Mouse (Mus musculus) lung, embryonic 16.5 days (tissue): ENCODE data around the gene Zfp710. TPM values are rescaled to one million over a fixed set of nuclear protein-coding genes. Genes with fewer than 3 reads are reported as not detected.

Experiments used
- ATAC-seq: fragments of 200-750 bp; cut with Nextera tagmentation; 2 replicates; pipeline ENCODE4 v1.8.0; 2017; ENCODE audit warnings: low read depth, mild to moderate bottlenecking, moderate library complexity
- H3K27ac ChIP-seq: fragments of 300-500 bp; sonication (generic); 2 replicates; pipeline ENCODE4 v1.5.1; 2014; ENCODE audit warnings: mild to moderate bottlenecking, control low read depth, low read length
- H3K27me3 ChIP-seq: fragments of 300-500 bp; sonication (generic); 2 replicates; pipeline ENCODE4 v1.6.1; 2014; ENCODE audit warnings: low read depth, low read length, mixed read lengths; ENCODE audit not compliant: control insufficient read depth, insufficient read depth
- H3K36me3 ChIP-seq: fragments of 300-500 bp; sonication (generic); 2 replicates; pipeline ENCODE4 v1.6.1; 2014; ENCODE audit warnings: low read length; ENCODE audit not compliant: control insufficient read depth, insufficient read depth
- H3K4me1 ChIP-seq: fragments of 300-500 bp; sonication (generic); replicated peaks from 2 replicates; pipeline ENCODE4 v1.6.1; 2014; ENCODE audit warnings: low read length, mixed read lengths; ENCODE audit not compliant: control insufficient read depth, insufficient read depth
- H3K4me2 ChIP-seq: fragments of 300-500 bp; sonication (generic); 2 replicates; pipeline ENCODE4 v1.6.1; 2014; ENCODE audit warnings: low read depth, low read length, control low read depth
- H3K4me3 ChIP-seq: fragments of 300-500 bp; sonication (generic); 2 replicates; pipeline ENCODE4 v1.5.1; 2014; ENCODE audit warnings: mild to moderate bottlenecking, low read length, control low read depth
- H3K9ac ChIP-seq: fragments of 300-500 bp; sonication (generic); 2 replicates; pipeline ENCODE4 v1.6.1; 2014; ENCODE audit warnings: low read length, control low read depth
- H3K9me3 ChIP-seq: fragments of 300-500 bp; sonication (generic); 2 replicates; pipeline ENCODE4 v1.6.1; 2016; ENCODE audit warnings: low read length; ENCODE audit not compliant: control insufficient read depth
- WGBS: fragments of 180-500 bp; shearing (Covaris S2); extraction: QIAGEN DNeasy Blood & Tissue Kit; methylation state at CpG from one replicate; pipeline ENCODE4 v1.1.7; 2014; 5-methylcytosine and 5-hydroxymethylcytosine counted together
- polyA plus RNA-seq: library from polyadenylated mRNA; unstranded; fragments of >200 nt; fragmentation: Nextera tagmentation; extraction: Ambion mirVana; gene quantifications from 2 replicates; pipeline ENCODE4 v1.2.1, GENCODE M21; 2015

Zfp710 gene
- polyA plus RNA-seq, 1 experiment from 2014 or later, result 18.6 TPM

GRCm38 (mm10) chr7:80081586-80082554 is 57.3 kb downstream of the Zfp710 start:
- Histone ChIP-seq H3K4me2 (no peak overlapping the region), H3K9ac (no peak overlapping the region), H3K27ac (no peak overlapping the region), H3K4me3 (no peak overlapping the region), H3K9me3 (no peaks in the 10 kb centered on the region), H3K27me3 (no peaks in the 10 kb centered on the region), H3K4me1 (peaks cover 23% of the 10 kb centered on the region), H3K36me3 (peaks cover 11% of the 10 kb centered on the region)
- ATAC-seq, result no peak
- WGBS, result 86% methylated on average over 42 of the region's 42 CpGs

GRCm38 (mm10) chr7:80084484-80084931 is 59.9 kb downstream of the Zfp710 start:
- ATAC-seq, result no peak
- Histone ChIP-seq H3K4me3 (no peak overlapping the region), H3K27me3 (no peaks in the 10 kb centered on the region), H3K9ac (no peak overlapping the region), H3K9me3 (no peaks in the 10 kb centered on the region), H3K4me1 (no peaks in the 10 kb centered on the region), H3K4me2 (no peak overlapping the region), H3K36me3 (peaks cover 17% of the 10 kb centered on the region), H3K27ac (no peak overlapping the region)
- WGBS, result 52% methylated on average over 7 of the region's 7 CpGs

- ATAC-seq, result peak; percentile 74
- Histone ChIP-seq H3K36me3 (peaks cover 23% of the 10 kb centered on the region), H3K27me3 (no peaks in the 10 kb centered on the region), H3K4me3 (no peak overlapping the region), H3K27ac (0 out of 2 replicates have a peak overlapping the region, but pooled peaks have one; percentile 38), H3K4me1 (no peaks in the 10 kb centered on the region), H3K9ac (no peak overlapping the region), H3K9me3 (no peaks in the 10 kb centered on the region), H3K4me2 (peak overlapping the region; percentile 4; the same call in 1 of the 2 replicates)
- 48% methylated on average over 33 of the region's 33 CpGs for WGBS
These were observed 61.5 kb downstream of the Zfp710 start for GRCm38 (mm10) chr7:80085970-80086715.

- WGBS, result 67% methylated on average over 9 of the region's 9 CpGs
These were observed 63.6 kb downstream of the Zfp710 start for GRCm38 (mm10) chr7:80088191-80088590.

GRCm38 (mm10) chr7:80090191-80091003 is 65.8 kb downstream of the Zfp710 start:
- ATAC-seq, result no peak
- 79% methylated on average over 18 of the region's 18 CpGs for WGBS

More at GRCm38 (mm10) chr7:80088191-80088590, 63.6 kb downstream of the Zfp710 start:
- Histone ChIP-seq H3K4me2 (no peak overlapping the region), H3K4me1 (peaks cover 15% of the 10 kb centered on the region), H3K9me3 (no peaks in the 10 kb centered on the region), H3K36me3 (peaks cover 21% of the 10 kb centered on the region), H3K4me3 (no peak overlapping the region), H3K9ac (no peak overlapping the region), H3K27ac (no peak overlapping the region), H3K27me3 (no peaks in the 10 kb centered on the region)
- ATAC-seq, result no peak

GRCm38 (mm10) chr7:80091004-80091865 is 66.6 kb downstream of the Zfp710 start:
- Histone ChIP-seq H3K27me3 (no peaks in the 10 kb centered on the region), H3K9me3 (no peaks in the 10 kb centered on the region), H3K4me3 (no peak overlapping the region), H3K4me1 (peaks cover 16% of the 10 kb centered on the region), H3K4me2 (no peak overlapping the region), H3K27ac (no peak overlapping the region), H3K36me3 (peaks cover 47% of the 10 kb centered on the region), H3K9ac (no peak overlapping the region)
- ATAC-seq, result no peak
- WGBS, result 57% methylated on average over 13 of the region's 13 CpGs

More at GRCm38 (mm10) chr7:80090191-80091003, 65.8 kb downstream of the Zfp710 start:
- no peak overlapping the region for H3K4me2 ChIP-seq
- H3K36me3 ChIP-seq, result peaks cover 39% of the 10 kb centered on the region
- H3K9me3 ChIP-seq, result no peaks in the 10 kb centered on the region
- no peak overlapping the region for H3K9ac ChIP-seq
- peaks cover 16% of the 10 kb centered on the region for H3K4me1 ChIP-seq
- no peak overlapping the region for H3K27ac ChIP-seq
- H3K4me3 ChIP-seq, result no peak overlapping the region
- H3K27me3 ChIP-seq, result no peaks in the 10 kb centered on the region

- no peak overlapping the region for H3K4me3 ChIP-seq
- no peak overlapping the region for H3K27ac ChIP-seq
- H3K9me3 ChIP-seq, result no peaks in the 10 kb centered on the region
- no peak overlapping the region for H3K4me2 ChIP-seq
- H3K9ac ChIP-seq, result no peak overlapping the region
- peaks cover 52% of the 10 kb centered on the region for H3K36me3 ChIP-seq
- 77% methylated on average over 4 of the region's 4 CpGs for WGBS
- H3K4me1 ChIP-seq, result peaks cover 16% of the 10 kb centered on the region
- peak; percentile 7; the same call in 1 of the 2 replicates for ATAC-seq
- no peaks in the 10 kb centered on the region for H3K27me3 ChIP-seq
These were observed 67.2 kb downstream of the Zfp710 start for GRCm38 (mm10) chr7:80091866-80092210.

GRCm38 (mm10) chr7:80092351-80093046 is 67.9 kb downstream of the Zfp710 start:
- 37% methylated on average over 9 of the region's 9 CpGs for WGBS
- Histone ChIP-seq H3K4me3 (no peak overlapping the region), H3K4me2 (no peak overlapping the region), H3K9ac (no peak overlapping the region), H3K36me3 (peaks cover 51% of the 10 kb centered on the region), H3K27ac (peak overlapping the region; percentile 65), H3K4me1 (peaks cover 16% of the 10 kb centered on the region), H3K27me3 (no peaks in the 10 kb centered on the region), H3K9me3 (no peaks in the 10 kb centered on the region)
- ATAC-seq, result peak; percentile 80
